Mouse (Mus musculus) midbrain, embryonic 16.5 days (tissue): ENCODE data around the gene Pou2f2. TPM values are rescaled to one million over a fixed set of nuclear protein-coding genes. Genes with fewer than 3 reads are reported as not detected.

Experiments used
- ATAC-seq: fragments of 200-750 bp; cut with Nextera tagmentation; 2 replicates; pipeline ENCODE4 v1.8.0; 2017; ENCODE audit warnings: moderate TSS enrichment
- H3K27ac ChIP-seq: fragments of 300-500 bp; sonication (generic); 2 replicates; pipeline ENCODE4 v1.5.1; 2014; ENCODE audit warnings: mild to moderate bottlenecking, low read length, mixed read lengths
- H3K27me3 ChIP-seq: fragments of 300-500 bp; sonication (generic); 2 replicates; pipeline ENCODE4 v1.6.1; 2014; ENCODE audit warnings: low read depth, low read length, mixed read lengths; ENCODE audit not compliant: control insufficient read depth, insufficient read depth
- H3K36me3 ChIP-seq: fragments of 300-500 bp; sonication (generic); 2 replicates; pipeline ENCODE4 v1.6.1; 2014; ENCODE audit warnings: mild to moderate bottlenecking, low read length, moderate library complexity, mixed read lengths; ENCODE audit not compliant: control insufficient read depth, insufficient read depth
- H3K4me1 ChIP-seq: fragments of 300-500 bp; sonication (generic); 2 replicates; pipeline ENCODE4 v1.6.1; 2014; ENCODE audit warnings: mild to moderate bottlenecking, low read length, mixed read lengths; ENCODE audit not compliant: control insufficient read depth, insufficient read depth
- H3K4me2 ChIP-seq: fragments of 300-500 bp; sonication (generic); 2 replicates; pipeline ENCODE4 v1.6.1; 2014; ENCODE audit warnings: mild to moderate bottlenecking, low read length, mixed read lengths
- H3K4me3 ChIP-seq: fragments of 300-500 bp; sonication (generic); 2 replicates; pipeline ENCODE4 v1.5.1; 2014; ENCODE audit warnings: low read depth, mild to moderate bottlenecking, low read length, moderate library complexity, mixed read lengths
- H3K9ac ChIP-seq: fragments of 300-500 bp; sonication (generic); 2 replicates; pipeline ENCODE4 v1.6.1; 2014; ENCODE audit warnings: low read depth, low read length, mixed read lengths
- H3K9me3 ChIP-seq: fragments of 300-500 bp; sonication (generic); replicated peaks from 2 replicates; pipeline ENCODE4 v1.6.1; 2014; ENCODE audit warnings: mild to moderate bottlenecking, low read length, mixed read lengths; ENCODE audit not compliant: control insufficient read depth, poor library complexity, severe bottlenecking
- WGBS: fragments of 180-500 bp; shearing (Covaris S2); extraction: QIAGEN DNeasy Blood & Tissue Kit; methylation state at CpG from one replicate; pipeline ENCODE4 v1.1.7; 2014; 5-methylcytosine and 5-hydroxymethylcytosine counted together
- polyA plus RNA-seq: library from polyadenylated mRNA; unstranded; fragments of >200 nt; fragmentation: Nextera tagmentation; extraction: Ambion mirVana; gene quantifications from 2 replicates; pipeline ENCODE4 v1.2.1, GENCODE M21; 2015

Gene Pou2f2
- polyA plus RNA-seq, 1 experiment from 2014 or later, result 42.9 TPM

DNA sequence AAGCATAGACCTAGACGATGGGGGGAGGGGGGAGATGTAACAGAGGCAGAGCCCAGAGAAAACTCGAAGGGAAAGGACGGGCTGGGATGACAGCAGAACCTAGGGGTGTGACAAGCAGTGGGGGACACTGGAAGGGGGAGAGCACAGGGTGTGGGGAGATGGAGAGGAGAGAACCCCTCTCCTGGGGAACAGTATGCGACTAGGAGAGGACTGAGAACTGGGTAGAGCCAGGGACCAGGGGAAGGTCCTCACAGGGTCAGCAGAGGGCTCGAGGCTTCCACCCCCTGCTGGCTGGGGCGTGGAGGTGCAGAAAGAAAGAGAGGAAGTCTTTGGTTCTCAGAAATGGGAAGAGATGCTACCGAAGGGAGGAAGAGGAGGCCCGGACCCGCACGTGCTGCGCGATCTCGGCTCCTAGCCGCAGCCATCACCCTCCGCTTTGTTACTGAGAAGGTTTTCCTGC lies 1.8 kb upstream of the Pou2f2 start:
- peak overlapping the region; percentile 92 for H3K4me2 ChIP-seq
- no peaks in the 10 kb centered on the region; the same call in 1 of the 2 replicates for H3K27me3 ChIP-seq
- H3K27ac ChIP-seq, result no peak overlapping the region
- H3K36me3 ChIP-seq, result no peaks in the 10 kb centered on the region
- 4% methylated on average over 14 of the region's 15 CpGs for WGBS
- no peaks in the 10 kb centered on the region for H3K9me3 ChIP-seq
- peak overlapping the region; percentile 49 for H3K9ac ChIP-seq
- no peak for ATAC-seq
- H3K4me1 ChIP-seq, result peaks cover 37% of the 10 kb centered on the region
- H3K4me3 ChIP-seq, result peak overlapping the region; percentile 28

GRCm38 (mm10) chr7:25180512-25180911 lies 986 bp upstream of the Pou2f2 start:
- Histone ChIP-seq H3K4me3 (peak overlapping the region; percentile 68), H3K27ac (peak overlapping the region; percentile 100), H3K4me1 (peaks cover 38% of the 10 kb centered on the region), H3K36me3 (no peaks in the 10 kb centered on the region), H3K27me3 (no peaks in the 10 kb centered on the region; the same call in 1 of the 2 replicates), H3K9ac (peak overlapping the region; percentile 92), H3K9me3 (no peaks in the 10 kb centered on the region), H3K4me2 (peak overlapping the region; percentile 92)
- WGBS, result 3% methylated on average over 6 of the region's 6 CpGs
- ATAC-seq, result no peak

- Histone ChIP-seq H3K4me2 (peak overlapping the region; percentile 92), H3K4me1 (peaks cover 44% of the 10 kb centered on the region), H3K9me3 (no peaks in the 10 kb centered on the region), H3K36me3 (no peaks in the 10 kb centered on the region), H3K9ac (peak overlapping the region; percentile 92), H3K27me3 (no peaks in the 10 kb centered on the region; the same call in 1 of the 2 replicates), H3K4me3 (peak overlapping the region; percentile 68), H3K27ac (peak overlapping the region; percentile 100)
- under 1% methylated on average over 55 of the region's 56 CpGs for WGBS
- peak; percentile 79 for ATAC-seq
Measured at GRCm38 (mm10) chr7:25178787-25179605, 530 bp downstream of the Pou2f2 start.

DNA sequence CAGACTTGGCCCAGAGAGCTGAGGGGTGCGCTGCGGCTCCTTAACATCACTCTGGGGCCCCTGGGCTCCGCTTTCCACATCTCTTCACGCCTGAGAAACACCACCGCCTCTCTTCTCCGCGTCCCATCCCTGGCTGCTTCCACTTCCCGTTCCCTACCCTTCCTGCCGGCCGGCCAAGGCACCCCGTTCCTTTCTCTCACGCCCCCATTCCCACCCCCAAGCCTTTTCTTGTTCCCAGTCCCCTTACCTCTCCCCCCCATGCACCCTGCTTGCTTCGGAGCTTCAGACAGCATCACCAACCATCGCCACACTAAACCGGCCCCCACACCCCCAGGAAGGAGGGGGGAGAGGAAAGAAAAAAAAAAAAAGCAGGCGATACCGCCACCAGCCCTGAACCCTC lies 1.2 kb downstream of the Pou2f2 start:
- H3K9ac ChIP-seq, result peak overlapping the region; percentile 92
- peaks cover 49% of the 10 kb centered on the region for H3K4me1 ChIP-seq
- under 1% methylated on average over 17 of the region's 17 CpGs for WGBS
- no peak for ATAC-seq
- H3K27ac ChIP-seq, result peak overlapping the region; percentile 100
- H3K27me3 ChIP-seq, result no peaks in the 10 kb centered on the region; the same call in 1 of the 2 replicates
- no peaks in the 10 kb centered on the region for H3K9me3 ChIP-seq
- H3K4me3 ChIP-seq, result peak overlapping the region; percentile 68
- no peaks in the 10 kb centered on the region for H3K36me3 ChIP-seq
- H3K4me2 ChIP-seq, result peak overlapping the region; percentile 92

DNA sequence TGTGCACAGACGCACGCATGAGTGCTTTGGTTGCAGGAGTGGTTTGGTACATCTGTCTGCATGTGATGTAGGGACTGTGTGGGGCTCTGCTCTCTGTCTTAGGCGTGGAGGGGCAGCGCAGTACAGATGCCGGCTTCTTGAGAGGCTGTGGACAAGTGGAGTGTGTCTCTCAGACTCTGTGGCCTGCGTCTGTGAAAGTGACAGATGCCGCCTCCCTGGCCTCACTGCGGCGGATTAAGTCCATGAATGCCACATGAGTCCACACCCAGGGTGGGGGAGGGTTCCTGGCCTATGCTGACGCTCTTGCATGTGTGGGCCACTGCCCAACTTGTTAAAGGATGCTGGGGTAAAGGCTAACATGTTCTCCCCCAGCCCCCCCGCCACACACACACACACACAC lies 5.2 kb downstream of the Pou2f2 start:
- 0 out of 2 replicates have a peak, but pooled peaks have one; percentile 16 for ATAC-seq
- 11% methylated on average over 10 of the region's 11 CpGs for WGBS

DNA sequence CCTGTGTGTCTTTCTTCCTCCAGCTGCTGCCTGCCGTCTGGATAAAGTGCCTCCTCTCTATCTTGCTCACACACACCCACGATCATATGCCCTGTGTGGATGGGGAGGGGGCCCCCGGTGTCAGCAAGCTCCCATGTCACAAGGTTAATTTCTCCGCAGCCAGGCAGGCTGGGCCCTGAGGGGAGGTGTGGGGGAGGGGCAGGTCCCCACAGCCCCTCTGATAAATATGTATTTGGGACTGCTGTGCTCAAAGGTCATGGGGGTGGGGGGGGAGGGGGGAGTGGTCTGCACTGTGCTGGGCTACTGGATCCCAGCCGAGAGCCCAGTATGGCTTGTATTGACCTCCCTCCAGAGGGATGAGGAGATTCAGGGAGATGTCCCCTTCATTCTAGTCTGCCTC lies 6.9 kb downstream of the Pou2f2 start:
- Histone ChIP-seq H3K4me3 (no peak overlapping the region), H3K27ac (peak overlapping the region; percentile 31), H3K27me3 (no peaks in the 10 kb centered on the region), H3K9ac (peak overlapping the region; percentile 37; the same call in 1 of the 2 replicates), H3K4me2 (peak overlapping the region; percentile 33), H3K36me3 (no peaks in the 10 kb centered on the region), H3K4me1 (peaks cover 33% of the 10 kb centered on the region), H3K9me3 (no peaks in the 10 kb centered on the region)
- no peak for ATAC-seq
- WGBS, result 8% methylated on average over 5 of the region's 5 CpGs

More for the DNA sequence above, 5.2 kb downstream of the Pou2f2 start:
- Histone ChIP-seq H3K9ac (no peak overlapping the region), H3K4me3 (no peak overlapping the region), H3K27me3 (no peaks in the 10 kb centered on the region), H3K9me3 (no peaks in the 10 kb centered on the region), H3K4me1 (peaks cover 35% of the 10 kb centered on the region), H3K36me3 (no peaks in the 10 kb centered on the region), H3K4me2 (peak overlapping the region; percentile 33; the same call in 1 of the 2 replicates), H3K27ac (no peak overlapping the region)

DNA sequence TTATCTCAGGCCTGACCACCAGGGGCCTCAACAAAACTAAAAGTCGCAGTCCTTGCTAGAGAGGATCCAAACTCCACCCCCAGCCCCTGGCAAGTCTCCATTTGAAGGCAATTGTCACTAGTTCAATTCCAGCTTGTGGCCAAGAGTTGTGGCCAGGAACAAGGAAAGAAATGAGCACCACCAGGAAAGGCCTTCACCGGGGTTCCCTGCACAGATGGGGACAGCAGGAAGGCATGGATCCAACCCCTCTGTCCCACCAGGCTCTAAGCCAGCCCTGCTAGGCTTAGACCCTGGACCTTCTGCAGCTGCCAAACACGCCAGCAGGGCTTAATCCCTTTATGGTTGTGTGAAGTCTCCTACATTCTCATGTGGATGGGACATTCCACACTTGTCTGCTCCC lies 8.9 kb downstream of the Pou2f2 start:
- H3K9me3 ChIP-seq, result no peaks in the 10 kb centered on the region
- no peak overlapping the region for H3K9ac ChIP-seq
- H3K4me3 ChIP-seq, result no peak overlapping the region
- no peak overlapping the region for H3K27ac ChIP-seq
- H3K27me3 ChIP-seq, result no peaks in the 10 kb centered on the region
- H3K4me2 ChIP-seq, result no peak overlapping the region
- H3K4me1 ChIP-seq, result peaks cover 19% of the 10 kb centered on the region
- ATAC-seq, result no peak
- 24% methylated on average over 3 of the region's 3 CpGs for WGBS
- no peaks in the 10 kb centered on the region for H3K36me3 ChIP-seq

GRCm38 (mm10) chr7:25166106-25166505 lies 13.4 kb downstream of the Pou2f2 start:
- no peak for ATAC-seq
- no peaks in the 10 kb centered on the region for H3K27me3 ChIP-seq
- H3K4me1 ChIP-seq, result peaks cover 10% of the 10 kb centered on the region; the same call in 1 of the 2 replicates
- H3K27ac ChIP-seq, result no peak overlapping the region
- H3K9ac ChIP-seq, result no peak overlapping the region
- H3K9me3 ChIP-seq, result no peaks in the 10 kb centered on the region
- no peak overlapping the region for H3K4me3 ChIP-seq
- H3K36me3 ChIP-seq, result no peaks in the 10 kb centered on the region
- no peak overlapping the region for H3K4me2 ChIP-seq
- 83% methylated on average over 5 of the region's 5 CpGs for WGBS

DNA sequence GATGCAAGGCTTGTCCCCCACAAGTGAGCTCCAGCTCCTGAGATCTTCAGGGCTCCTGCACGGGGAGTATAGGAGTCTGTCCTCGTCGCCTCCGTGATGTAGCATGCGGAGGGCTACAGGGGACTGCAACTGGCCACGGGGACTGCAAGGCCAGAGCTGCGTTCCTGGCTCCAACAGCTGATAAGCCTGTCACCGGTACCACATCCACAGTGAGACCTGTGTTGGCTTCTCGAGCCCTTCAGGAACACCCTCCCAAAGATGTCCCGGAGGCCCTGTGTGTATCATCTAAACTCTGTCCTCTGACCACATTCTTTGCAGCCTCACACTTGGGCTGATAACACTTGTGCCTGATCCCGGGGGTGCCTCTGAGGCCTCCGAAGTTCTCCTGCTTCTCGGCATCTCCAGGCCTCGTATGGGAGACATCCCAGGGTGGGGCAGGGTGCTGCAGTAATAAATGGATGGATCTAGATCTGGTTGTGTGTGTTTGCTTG lies 23.3 kb downstream of the Pou2f2 start:
- H3K9ac ChIP-seq, result peak overlapping the region; percentile 18; the same call in 1 of the 2 replicates
- WGBS, result 35% methylated on average over 14 of the region's 14 CpGs
- no peak overlapping the region for H3K4me3 ChIP-seq
- H3K9me3 ChIP-seq, result no peaks in the 10 kb centered on the region
- no peak overlapping the region; the same call in 1 of the 2 replicates for H3K27ac ChIP-seq
- H3K4me2 ChIP-seq, result no peak overlapping the region
- no peaks in the 10 kb centered on the region for H3K36me3 ChIP-seq
- ATAC-seq, result 0 out of 2 replicates have a peak, but pooled peaks have one; percentile 0
- H3K27me3 ChIP-seq, result no peaks in the 10 kb centered on the region
- H3K4me1 ChIP-seq, result peaks cover 44% of the 10 kb centered on the region
